Mouse (Mus musculus): Measurements from ENCODE around the gene Mlf2. TPM values are rescaled to one million over a fixed set of nuclear protein-coding genes. Genes with fewer than 3 reads are reported as not detected.
"Not testable (repeated sequence)": the region's sequence is repeated elsewhere in the genome, so short reads cannot be mapped to it uniquely, and the experiment has no call there.

Mlf2 gene
- 100 to 1,000 TPM; 250 to 257 TPM for total RNA-seq (2021)
- long read RNA-seq, experiment 1, transcript Mlf2-201 (9 exons, 1,451 nt), result minor isoform, 18 of 414 reads
- long read RNA-seq, experiment 1, transcript Mlf2-202 (9 exons, 1,475 nt), result major isoform, 341 of 414 reads
- long read RNA-seq, experiment 1, partial matches to known transcripts, result 40 of 414 reads
- long read RNA-seq, experiment 1, other reads (novel, unspliced or antisense), result 15 of 414 reads
- long read RNA-seq, experiment 2, transcript Mlf2-201 (9 exons, 1,451 nt), result minor isoform, 16 of 473 reads
- long read RNA-seq, experiment 2, transcript Mlf2-202 (9 exons, 1,475 nt), result major isoform, 403 of 473 reads
- long read RNA-seq, experiment 2, partial matches to known transcripts, result 41 of 473 reads
- long read RNA-seq, experiment 2, other reads (novel, unspliced or antisense), result 13 of 473 reads

- intact Hi-C loops (cut with DNase I; ENCODE audit: low total_unique reads), result no loop called here
- peak; percentile 99 for DNase-seq
Measured at GRCm38 (mm10) chr6:124930754-124931524, at the start of gene Mlf2. Gene Mlf2 (plus strand): TSS chr6:124931386.

GRCm38 (mm10) chr6:124881821-124882220 lies 49.4 kb upstream of the Mlf2 start:
- intact Hi-C loops (cut with DNase I; ENCODE audit: low total_unique reads), result no loop called here
- DNase-seq, result no peak

GRCm38 (mm10) chr6:124883351-124883750 lies 47.8 kb upstream of the Mlf2 start:
- intact Hi-C loops (cut with DNase I; ENCODE audit: low total_unique reads), result no loop called here
- DNase-seq, result no peak

- intact Hi-C loops (cut with DNase I; ENCODE audit: low total_unique reads), result no loop called here
- peak; percentile 45 for DNase-seq
Measured at GRCm38 (mm10) chr6:124884714-124885500, 46.3 kb upstream of the Mlf2 start.

GRCm38 (mm10) chr6:124885956-124886381 lies 45.2 kb upstream of the Mlf2 start:
- no peak for DNase-seq
- intact Hi-C loops (cut with DNase I; ENCODE audit: low total_unique reads), result no loop called here

GRCm38 (mm10) chr6:124887986-124888385 lies 43.2 kb upstream of the Mlf2 start, which contains the start of gene Cd4:
Gene Cd4 (minus strand): TSS chr6:124888221.
- intact Hi-C loops (cut with DNase I; ENCODE audit: low total_unique reads), result no loop called here
- no peak for DNase-seq

- no peak for DNase-seq
- intact Hi-C loops (cut with DNase I; ENCODE audit: low total_unique reads), result no loop called here
Measured at GRCm38 (mm10) chr6:124888555-124889125, 42.5 kb upstream of the Mlf2 start.

GRCm38 (mm10) chr6:124890997-124891396 lies 40.2 kb upstream of the Mlf2 start:
- no peak for DNase-seq
- intact Hi-C loops (cut with DNase I; ENCODE audit: low total_unique reads), result no loop called here

GRCm38 (mm10) chr6:124894113-124894512 lies 37.1 kb upstream of the Mlf2 start:
- DNase-seq; intact Hi-C loops (cut with DNase I; ENCODE audit: low total_unique reads): not testable (repeated sequence)

- DNase-seq, result no peak
- intact Hi-C loops (cut with DNase I; ENCODE audit: low total_unique reads), result no loop called here
Measured at GRCm38 (mm10) chr6:124898359-124898758, 32.8 kb upstream of the Mlf2 start.

GRCm38 (mm10) chr6:124900056-124900800 lies 31.0 kb upstream of the Mlf2 start:
- intact Hi-C loops (cut with DNase I; ENCODE audit: low total_unique reads), result loop anchor here (5.0 kb wide), 2 partner anchors 38 to 182 kb away; partner anchors contain the start of gene Gpr162
- DNase-seq, result no peak

- DNase-seq, result no peak
- intact Hi-C loops (cut with DNase I; ENCODE audit: low total_unique reads), result loop anchor here (5.0 kb wide), 2 partner anchors 39 to 181 kb away; partner anchors contain the start of gene Gpr162
Measured at GRCm38 (mm10) chr6:124900801-124901480, 30.2 kb upstream of the Mlf2 start.

- intact Hi-C loops (cut with DNase I; ENCODE audit: low total_unique reads), result loop anchor here (5.0 kb wide), 2 partner anchors 40 to 180 kb away; partner anchors contain the start of gene Gpr162
Measured at GRCm38 (mm10) chr6:124901851-124902250, 29.3 kb upstream of the Mlf2 start.

GRCm38 (mm10) chr6:124903580-124904151 lies 27.5 kb upstream of the Mlf2 start:
- peak; percentile 95 for DNase-seq
- intact Hi-C loops (cut with DNase I; ENCODE audit: low total_unique reads), result loop anchor here (5.0 kb wide), 2 partner anchors 41 to 179 kb away; partner anchors contain the start of gene Gpr162

More at GRCm38 (mm10) chr6:124901851-124902250, 29.3 kb upstream of the Mlf2 start:
- no peak for DNase-seq

- intact Hi-C loops (cut with DNase I; ENCODE audit: low total_unique reads), result loop anchor here (5.0 kb wide), 2 partner anchors 42 to 178 kb away; partner anchors contain the start of gene Gpr162
- DNase-seq, result peak; percentile 67
Measured at GRCm38 (mm10) chr6:124904161-124904981, 26.8 kb upstream of the Mlf2 start.

Measured in gastrocnemius, postnatal 14 days (tissue).